Mouse (Mus musculus): ENCODE data around the gene Tent2. TPM values are rescaled to one million over a fixed set of nuclear protein-coding genes. Genes with fewer than 3 reads are reported as not detected.

The Tent2 gene
- total RNA-seq, 1 experiment from 2014 or later: 36.1 TPM

- no peak for DNase-seq
Measured at GRCm38 (mm10) chr13:93141184-93141583, 51.0 kb downstream of the Tent2 start.

GRCm38 (mm10) chr13:93138059-93138458 is 54.1 kb downstream of the Tent2 start:
- DNase-seq: no peak

GRCm38 (mm10) chr13:93137098-93137497 is 55.1 kb downstream of the Tent2 start:
- no peak for DNase-seq

DNA sequence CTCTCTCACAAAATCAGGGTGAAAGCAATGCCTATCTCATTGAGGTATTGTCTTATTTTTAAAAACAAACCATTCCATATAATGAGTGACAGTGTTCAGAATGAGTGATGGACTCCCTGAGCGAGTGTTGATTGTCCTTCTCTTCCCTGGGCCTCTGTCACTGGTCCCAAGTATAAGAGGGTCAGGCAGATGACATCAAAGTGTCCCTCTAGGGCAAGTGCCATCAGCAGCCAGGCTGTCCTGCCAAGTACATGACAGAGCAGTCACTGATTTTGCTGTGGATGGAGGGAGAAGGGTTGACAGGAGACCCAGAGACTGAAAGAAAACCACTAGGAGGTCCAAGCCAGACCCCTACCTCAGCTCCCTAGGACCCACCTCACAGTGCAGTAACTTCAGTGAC is 55.9 kb downstream of the Tent2 start:
- DNase-seq: no peak

DNA sequence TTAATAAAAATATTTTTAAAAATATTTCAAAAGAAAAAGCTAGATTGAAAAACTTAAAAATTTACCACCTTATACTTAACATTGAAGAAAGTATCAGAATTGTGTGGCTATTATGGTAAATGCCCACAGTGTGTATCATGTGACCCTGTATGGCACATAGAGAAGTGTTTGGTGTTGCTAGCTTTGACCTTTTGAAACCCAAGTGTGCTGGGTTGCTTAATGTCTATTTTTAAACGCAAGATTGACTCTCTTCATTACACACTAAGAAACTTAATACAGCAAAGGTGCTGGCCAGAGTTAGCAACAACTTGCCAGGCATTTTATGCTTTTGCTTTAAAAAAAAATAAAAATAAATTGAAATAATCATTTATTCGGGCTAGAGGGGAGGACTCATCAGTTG is 56.7 kb downstream of the Tent2 start:
- DNase-seq: no peak

DNA sequence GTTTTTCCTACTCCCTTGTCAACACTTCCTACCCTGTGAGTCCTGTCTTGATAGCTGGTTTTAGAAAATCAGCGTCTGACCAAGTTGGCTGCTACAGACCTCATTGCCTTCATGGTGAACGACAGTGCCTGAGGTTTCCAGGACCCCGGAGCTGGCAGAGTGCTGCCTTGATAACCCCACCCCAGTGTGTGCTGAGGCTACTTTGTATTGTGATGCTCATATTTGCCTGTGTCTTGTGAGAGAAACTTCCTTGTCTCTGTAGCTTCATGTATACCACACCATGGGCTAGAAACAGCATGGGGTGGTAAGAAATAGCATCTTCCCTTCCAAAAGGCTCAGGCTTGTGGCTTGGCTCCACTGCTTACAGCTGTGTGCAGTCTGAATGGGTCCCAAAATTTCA is 61.5 kb downstream of the Tent2 start:
- no peak for DNase-seq

DNA sequence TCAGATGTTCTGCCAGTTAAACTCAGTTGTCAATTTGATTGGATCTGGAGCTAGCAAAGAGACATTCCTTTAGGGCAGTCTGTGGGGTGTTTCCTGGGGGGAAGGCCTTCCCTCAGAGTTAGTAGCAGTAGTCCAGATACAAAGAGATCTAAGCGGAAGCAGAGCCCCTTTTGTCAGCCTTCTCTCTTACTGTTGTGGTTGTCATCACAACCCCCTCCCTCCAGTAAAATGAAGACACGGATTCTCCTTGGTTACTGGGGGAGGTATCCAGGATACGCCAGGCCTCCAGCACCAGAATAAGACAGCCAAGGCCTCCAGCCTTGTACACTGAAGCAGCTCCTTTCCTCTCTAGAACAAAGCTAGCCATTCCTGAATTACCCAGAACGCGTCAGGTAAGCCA is 63.2 kb downstream of the Tent2 start:
- no peak for DNase-seq

DNA sequence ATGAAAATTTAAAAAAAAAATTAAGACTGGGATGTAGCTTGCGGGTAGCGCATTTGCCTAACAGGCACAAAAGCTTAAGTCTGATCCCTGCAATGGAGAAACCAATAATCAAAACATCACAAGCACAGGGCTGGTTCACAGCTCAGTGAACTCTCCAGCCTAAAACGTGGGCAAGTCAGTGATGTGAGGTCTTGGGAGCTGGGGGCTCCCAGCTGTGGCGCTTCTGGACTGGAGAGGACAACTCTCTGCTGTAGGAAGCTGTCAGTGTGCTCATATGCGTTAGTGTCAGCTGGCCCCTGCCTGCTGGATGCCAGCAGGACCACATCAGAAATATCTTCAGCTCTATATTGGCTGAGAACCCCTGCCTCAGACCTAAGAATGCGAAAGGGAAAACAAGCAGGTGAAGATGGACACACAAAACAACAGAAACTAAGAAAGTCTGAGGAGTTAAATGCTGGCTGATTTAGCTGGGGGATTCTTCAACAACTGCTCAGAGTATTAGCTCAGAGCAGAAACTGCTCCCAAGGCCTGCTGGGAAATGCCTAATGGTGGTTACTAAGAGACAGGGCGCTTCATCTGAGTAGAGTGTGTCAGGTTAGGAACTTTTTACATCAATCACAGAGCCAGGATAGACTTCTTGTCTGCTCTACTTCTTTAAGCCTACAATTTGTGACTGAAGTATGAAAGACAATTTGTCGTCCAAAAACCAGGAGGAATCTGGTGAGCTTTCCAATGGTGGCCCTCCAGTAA is 63.9 kb downstream of the Tent2 start:
- DNase-seq: no peak

GRCm38 (mm10) chr13:93122321-93122720 is 69.9 kb downstream of the Tent2 start:
- no peak for DNase-seq

GRCm38 (mm10) chr13:93117241-93117640 is 74.9 kb downstream of the Tent2 start:
- no peak for DNase-seq

DNA sequence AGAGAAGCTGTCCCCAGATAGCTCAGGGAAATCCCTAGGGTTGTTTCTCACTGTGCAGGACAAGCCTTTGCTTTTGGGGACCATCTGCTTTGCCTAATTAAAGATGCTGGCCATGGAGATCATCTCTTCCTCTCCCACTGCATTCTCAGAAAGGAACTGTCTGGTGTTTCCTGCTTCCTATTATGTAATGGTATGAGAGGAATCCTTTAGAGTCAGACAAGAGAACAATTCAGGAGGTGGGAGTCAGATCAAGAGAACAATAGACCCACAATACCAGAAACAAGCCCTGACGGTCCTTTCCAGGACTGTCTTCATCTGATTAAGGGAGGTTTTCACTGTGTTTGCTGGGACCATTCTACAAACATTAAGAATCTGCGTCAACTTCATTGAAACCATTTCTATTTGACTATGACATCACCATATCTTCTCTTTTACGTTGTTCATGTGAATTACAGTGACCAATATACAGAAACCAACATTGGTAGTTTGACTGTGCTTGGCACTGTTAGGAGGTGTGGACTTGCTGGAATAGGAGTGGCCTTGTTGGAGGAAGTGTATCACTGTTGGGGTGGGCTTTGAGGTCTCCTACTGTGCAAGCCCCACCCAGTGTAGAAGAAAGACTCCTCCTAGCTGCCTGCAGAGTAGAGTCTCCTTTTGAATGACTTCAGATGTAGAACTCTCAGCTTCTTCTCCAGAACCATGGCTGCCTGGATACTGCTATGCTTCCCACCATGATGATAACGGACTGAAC is 89.7 kb downstream of the Tent2 start:
- no peak for DNase-seq

DNA sequence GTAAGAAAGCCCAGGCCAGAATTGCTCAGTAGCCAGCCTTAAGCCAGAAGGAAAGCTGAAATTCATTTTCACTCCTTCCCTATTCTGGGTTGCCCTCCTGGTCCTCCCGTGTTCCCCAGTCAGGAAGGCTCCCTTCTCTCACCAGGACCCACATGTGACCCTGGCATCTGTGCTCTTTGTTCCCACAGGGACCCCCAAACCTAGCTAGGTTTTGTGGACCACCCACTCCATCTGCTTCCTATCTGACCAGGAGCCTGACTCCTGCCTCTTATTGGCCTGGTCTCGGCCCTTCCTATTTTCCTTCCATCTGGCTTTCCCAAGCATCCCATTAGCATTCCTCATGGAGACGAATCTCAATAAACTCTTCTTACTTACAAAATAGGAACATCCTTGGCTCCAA is 93.6 kb downstream of the Tent2 start:
- no peak for DNase-seq

- no peak for DNase-seq
Measured at GRCm38 (mm10) chr13:93096643-93097042, 95.5 kb downstream of the Tent2 start.

Other genes with a start within 250 kb of the Tent2 start
- 0.52 TPM in 2 replicates for gene Cmya5, start 47.7 kb downstream of the Tent2 start, total RNA-seq (2021)
- gene Homer1, start 107.2 kb upstream of the Tent2 start, total RNA-seq (2021): 27.1 and 30.4 TPM in 2 replicates

All from adrenal gland, postnatal 25 days (tissue).